Mouse (Mus musculus) fibroblast of lung, adult 2 months (primary cell): ENCODE measurements around the gene Epo.

Source experiments
- DNase-seq: peaks from one replicate; pipeline ENCODE4 v3.0.0-alpha.2; 2011; ENCODE audit warnings: low read depth

The Epo gene

DNA sequence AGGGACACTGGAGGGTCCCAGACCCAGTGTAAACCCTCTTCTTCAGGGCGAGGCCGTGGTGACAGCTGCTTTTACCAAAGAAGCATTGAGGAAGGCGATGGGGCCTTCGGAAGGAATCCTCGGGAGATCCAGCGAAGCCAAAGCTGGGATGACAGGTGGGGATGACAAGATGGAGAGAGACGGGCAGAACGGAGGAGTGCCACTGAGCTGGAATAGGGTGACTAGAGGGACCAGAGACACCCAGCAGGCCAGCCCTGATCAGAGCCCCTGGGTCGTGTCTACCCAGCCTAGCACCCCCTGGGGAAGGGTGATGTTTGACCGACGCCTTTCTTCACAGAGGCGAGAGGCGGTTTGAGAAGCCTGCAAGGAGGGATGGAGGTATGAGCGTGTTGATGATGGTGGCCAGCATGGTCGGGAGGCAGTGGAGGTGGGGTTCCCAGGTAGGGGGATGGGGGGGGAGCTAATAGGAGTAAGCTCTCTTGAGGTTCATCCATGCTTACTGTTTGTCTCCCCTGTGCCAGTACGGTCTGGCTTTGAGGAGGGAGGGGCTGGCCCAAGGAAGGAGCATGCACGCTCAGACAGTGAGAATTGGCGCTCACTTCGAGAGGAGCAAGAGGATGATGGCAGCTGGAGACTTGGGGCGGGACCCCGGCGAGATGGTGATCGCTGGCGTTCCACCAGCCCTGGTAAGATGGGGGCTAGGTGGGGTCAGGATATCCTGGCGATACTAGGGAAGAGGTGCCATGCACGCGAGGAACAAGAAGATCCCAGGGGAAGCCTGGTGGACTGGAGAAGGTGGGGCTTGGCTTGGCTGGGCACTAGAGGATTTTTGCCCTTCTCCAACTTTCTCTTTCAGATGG is 13.1 kb downstream of the Epo start:
- no peak for DNase-seq

DNA sequence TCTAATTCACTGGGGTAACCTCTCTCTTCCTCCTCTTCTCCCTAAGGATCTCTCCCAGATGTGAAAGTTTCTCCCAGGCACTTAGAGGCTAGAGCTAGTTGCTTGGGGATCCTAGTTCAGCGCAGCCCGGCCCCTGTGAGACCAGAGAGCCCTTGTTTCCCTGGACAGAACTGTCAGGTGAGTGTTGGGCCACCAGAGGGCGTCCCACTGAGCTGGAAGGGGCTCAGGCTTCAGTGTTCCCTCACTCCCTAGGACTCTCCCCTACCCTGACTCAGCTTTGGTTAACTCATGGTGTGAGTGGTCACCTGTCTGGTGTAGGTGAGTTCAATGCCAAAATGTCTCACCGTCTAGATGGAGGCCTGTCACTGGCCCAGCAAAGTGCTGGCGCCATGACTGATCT is 14.6 kb downstream of the Epo start, which contains the start of gene Gigyf1:
Gigyf1 (plus strand) TSS at position 113 of the 400 bp plus-strand sequence.
- no peak for DNase-seq

DNA sequence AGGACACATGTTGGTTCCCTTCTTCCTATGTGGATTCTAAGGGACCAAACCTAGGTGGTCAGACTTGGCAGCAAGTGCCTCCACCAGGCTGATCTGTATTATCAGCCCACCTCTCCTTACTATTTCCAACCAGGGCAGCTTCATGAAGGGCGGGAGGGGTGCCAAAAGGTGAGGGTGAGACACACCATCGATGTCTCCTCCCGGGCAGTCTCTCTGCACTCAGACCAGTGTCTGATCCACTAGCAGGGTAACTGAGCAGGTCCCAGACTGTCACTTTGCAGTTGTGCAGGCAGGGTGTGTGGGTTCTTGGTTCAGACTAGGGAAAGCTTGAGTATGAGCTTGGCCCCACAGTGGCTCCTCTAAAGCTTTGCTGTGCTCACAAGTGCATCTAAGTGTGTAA is 18.2 kb downstream of the Epo start:
- no peak for DNase-seq

DNA sequence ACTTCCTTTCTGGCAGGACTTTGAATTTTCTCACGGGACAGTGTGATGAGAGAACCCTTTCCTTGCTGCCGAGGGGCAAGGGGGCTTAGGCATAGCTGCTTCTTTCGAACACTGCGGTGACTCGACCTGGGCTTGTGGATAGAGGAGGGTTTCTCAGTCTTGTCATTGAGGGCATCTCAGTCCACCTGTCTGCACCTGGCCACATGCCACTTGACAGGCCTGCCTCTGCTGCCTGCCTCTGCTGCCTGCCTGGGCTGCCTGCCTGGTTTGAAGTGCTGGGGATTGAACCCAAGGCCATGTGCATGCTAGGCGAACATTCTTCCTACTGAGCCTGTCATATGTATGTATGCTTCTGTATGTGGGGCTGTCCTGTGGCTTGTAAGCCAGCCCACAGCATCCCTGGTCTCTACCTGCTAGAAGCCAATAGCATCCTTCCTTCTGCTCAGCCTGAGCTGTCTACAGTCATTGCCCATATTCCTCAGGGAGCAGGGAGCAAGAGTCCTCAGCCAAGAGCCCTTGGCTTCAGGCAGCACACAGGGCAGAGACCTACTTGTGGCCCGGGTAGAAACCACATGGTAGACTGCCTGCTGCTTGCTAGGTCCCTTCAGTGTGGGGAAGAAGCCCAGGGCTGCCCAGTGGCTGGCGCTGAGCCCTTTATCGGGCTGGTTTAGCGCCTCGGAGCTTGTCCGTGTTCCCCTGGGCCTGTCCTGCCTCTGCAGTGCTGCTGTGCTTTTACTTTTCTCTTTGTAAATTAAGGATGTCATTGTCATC is 18.9 kb downstream of the Epo start:
- DNase-seq = no peak

DNA sequence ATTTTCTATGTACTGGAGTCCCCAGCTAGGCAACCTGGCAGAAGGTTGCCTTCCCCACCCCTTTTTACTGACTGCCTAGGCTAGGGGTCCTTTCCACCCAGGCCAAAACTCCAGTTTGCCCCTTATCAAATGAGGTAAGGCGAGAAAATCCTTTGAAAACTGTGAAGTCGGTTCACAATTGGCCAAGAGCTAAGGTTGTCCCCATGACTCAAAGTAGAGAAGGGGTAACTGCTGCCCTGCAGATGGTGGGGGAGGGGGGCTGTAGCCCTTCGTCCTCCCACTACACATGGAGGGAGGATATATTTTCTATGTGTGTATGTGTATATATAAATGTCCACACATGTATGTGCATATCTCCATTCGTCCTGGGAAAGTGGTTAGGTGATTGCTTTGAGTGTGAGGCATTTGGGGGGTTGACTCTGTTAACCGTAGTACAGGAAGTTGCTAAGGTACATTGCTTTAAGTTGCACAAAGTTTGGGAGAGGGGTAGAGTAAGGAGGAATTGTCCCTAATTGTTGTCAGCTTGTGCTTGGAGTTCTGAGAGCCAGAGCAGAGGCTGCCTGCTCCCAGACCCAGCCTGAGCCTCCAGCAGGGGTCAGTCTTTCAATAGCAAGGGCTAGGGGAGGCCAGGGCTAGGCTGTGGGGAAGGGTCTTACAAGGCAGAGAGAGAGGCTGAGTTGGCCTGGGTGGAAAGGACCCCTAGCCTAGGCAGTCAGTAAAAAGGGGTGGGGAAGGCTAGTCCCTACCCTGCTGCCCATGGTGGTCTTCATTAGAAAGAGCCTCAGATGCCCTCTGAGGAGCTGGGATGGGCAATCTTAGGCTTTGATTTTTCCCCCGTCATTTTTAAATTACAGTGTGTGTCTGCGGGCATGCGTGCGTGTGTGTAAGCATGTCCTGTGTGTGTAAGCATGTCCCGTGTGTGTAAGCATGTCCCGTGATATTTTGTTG is 19.9 kb downstream of the Epo start:
- DNase-seq = no peak

DNA sequence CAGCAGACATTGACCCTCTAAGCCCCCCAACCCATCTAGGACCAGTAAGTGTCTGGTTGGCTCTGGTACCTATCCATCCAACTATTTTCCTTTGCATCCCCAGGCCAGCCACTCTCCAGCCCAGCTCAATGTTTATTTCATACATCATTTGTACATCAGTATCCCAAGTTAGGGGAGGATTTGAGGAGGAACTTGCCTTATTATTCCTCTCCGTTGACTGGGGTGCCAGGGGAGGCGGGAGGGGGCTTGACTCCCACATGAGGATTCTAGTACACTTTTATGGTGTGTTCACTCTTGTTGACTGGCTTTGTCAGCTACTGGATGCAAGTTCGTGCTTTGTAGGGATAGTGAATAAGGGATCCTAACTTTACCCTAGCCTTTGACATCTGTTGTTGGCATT is 21.3 kb downstream of the Epo start:
- DNase-seq = no peak

DNA sequence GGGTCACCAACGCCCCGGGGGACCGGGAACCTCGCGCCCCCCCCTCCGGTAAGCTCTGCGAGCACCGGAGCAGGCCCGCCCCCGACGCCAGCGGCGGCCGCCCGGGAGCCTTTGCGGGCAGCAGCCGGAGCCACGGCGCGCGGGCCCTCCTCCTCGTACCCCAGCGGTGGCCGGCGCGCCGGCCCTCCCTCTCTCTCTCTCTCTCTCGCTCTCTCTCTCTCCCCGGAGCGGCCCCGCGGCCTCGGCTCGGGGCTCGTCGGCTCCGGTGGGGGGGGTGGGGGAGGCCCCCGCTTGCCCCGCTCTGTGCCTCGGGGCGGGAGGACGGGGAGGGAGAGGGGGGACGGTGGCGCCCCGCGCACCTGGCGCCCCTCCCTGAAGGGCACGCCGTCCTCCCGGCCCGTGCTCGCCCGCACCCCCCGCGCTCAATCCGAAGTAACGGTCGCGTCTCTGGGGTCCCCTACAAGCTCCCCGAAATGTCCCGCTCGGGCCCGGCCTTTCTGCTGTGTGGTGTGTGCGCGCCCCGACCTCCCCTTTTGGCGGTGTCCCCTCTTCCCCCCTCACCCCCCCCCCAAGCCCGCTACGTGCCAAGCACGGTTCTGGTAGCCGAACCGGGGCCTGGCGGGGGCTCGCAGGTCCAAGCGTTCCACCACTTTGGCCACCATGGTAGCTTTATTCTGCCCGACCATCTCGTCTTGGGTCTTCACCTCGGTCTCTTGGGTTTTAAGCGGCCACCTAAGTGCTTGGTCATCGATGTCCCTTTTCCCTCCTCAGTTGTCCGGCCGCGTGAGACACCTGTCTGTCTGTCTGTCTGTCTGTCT is 22.3 kb downstream of the Epo start:
- no peak for DNase-seq

DNA sequence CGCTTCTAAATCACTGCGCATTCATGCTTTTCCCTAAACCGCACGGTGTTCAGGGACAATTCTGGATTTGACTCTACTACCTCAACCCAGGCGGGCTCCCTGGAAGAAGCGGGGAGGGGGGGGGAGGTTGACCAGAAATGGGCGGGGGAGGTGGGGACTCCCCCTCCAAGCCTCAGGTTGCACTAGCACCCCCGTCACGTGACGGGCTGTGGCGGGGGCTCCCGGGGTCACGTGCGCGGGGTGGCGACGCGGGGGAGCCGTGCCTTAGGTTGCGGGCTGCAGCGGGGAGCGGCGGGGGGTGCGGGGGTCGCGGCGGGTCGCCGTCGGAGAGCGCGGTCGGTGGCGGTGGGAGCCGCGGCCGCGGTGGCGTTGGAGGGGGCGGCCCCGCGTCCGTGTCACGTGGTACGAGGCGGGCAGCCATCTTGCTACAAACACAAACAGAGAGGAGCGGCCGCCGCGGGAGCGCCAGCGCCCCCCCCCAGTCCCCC is 23.0 kb downstream of the Epo start:
- no peak for DNase-seq

DNA sequence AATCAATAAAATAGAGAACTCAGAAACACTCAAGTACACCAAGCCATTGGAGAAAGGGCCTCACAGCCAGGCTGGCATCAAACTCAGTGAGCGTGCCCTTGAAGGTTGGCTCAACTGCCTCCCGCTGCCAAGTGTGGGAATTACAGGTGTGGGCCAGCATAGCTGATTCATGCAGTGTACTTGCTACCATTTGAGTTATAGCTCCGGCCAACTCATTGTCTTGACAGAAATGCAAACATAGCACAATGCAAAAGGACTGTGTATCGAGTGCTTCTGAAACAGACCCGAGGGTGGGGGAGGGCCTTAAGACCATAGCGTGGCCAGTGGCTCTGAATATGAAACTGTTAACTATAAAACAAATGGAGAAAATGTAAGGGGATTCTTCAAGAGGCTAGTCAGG is 29.0 kb downstream of the Epo start:
- DNase-seq = no peak

DNA sequence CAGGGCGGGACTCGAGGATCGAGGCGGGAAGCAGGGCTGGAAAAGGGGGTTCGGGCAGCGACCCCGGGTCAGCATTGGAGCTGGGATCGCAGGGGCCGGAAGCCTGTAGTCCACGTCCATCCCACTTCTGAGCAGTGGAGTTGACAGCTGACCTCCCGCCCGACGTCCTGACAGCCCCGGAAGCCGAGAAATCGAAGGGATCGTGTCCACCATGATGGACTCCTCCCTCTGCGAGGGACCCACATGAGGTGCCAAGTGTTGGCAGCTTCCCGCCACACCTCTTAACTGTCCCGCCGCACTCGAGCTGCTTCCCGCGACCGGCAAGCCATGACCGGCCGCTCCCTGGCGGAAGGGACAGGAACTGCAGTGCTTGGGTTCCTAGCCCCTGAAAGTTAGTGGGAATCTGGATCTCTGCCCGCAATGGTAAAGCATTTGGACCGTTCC is 30.4 kb downstream of the Epo start:
- DNase-seq = no peak

DNA sequence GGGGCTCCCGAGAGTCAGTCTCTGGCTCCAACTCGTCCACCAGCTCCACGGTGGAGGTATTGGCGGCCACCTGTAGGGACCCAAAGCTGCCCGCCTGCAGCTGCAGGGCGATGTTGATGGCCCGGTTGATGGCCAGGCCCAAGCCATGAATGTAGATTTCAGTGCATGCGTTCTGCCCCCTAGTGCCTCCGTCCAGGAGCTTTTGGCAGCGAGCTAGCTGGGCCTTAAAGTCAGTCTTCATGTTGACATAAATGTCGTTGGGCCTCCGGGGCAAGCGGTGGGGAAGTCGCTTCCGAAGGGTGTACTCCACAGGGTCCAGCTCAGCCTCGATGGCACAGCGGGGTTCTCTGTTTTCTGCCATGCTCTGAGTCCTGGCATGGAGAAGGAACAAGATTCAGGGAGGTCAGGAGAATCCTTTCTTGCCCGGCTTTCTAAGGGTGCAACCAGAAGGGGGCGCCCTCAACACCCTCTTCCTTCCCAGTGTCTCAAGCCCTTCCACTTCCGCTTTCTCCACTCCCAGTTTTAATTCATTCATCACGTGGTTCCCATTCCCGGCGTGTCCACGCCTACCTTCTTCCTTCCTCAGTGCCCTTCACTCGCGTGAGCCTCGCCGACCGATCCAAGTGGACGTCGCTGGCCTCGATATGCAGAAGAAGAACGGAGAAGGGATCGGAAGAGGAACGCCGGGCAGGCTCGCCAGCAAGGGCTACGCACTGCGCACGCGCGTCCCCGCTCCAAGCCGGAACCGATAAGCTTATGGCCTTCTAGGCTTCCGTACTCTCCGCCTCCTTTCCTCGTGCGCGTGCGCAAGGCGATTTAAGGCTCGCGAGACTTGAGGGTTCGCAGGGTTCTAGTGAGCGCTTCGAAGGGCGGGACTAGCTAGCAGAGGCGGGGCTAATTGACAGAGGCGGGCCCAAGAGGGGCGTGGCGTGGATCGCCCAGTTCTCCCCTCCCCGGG is 31.1 kb downstream of the Epo start, which contains the start of gene Pop7:
Pop7 (minus strand) TSS at position 810 of the 958 bp plus-strand sequence.
- peak; percentile 98 for DNase-seq

DNA sequence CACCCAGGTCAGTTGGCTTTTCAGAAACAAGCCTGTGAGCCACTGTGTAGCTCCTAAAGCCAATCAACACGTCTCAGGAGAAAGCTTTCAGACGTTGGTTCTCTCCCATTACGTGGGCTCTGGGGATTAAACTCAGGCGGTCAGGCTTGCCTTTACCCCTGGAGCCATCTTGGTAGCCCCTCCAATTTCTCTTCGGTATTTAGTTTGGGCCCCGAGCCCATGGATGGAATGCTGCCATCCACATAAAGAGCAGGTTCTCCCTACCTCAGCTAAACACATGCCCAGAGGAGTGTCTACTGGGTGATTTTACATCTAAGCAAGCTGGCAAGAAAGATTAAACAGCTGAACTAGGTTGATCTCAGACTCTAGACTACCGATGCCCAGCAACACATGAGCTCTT is 32.9 kb downstream of the Epo start:
- DNase-seq = no peak

DNA sequence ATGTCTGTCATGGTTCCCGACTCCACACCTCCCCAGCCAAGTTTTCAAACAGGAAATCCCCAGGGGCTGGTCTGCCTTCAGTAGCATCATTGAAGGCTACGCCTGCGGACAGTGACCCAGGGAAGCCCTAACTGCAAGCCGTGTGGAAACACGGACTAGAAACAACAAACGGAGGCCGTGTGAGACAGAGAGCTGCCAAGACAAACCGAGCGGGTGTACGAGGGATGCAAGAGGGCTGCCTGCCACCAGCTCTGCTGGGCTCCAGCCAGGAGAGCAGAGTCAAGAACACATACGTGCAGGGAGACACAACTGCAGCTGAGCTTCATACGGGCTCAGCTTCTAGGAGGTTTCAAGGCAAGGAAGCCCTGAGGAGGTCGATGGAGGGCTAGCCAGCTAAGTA is 39.2 kb downstream of the Epo start:
- DNase-seq = no peak

DNA sequence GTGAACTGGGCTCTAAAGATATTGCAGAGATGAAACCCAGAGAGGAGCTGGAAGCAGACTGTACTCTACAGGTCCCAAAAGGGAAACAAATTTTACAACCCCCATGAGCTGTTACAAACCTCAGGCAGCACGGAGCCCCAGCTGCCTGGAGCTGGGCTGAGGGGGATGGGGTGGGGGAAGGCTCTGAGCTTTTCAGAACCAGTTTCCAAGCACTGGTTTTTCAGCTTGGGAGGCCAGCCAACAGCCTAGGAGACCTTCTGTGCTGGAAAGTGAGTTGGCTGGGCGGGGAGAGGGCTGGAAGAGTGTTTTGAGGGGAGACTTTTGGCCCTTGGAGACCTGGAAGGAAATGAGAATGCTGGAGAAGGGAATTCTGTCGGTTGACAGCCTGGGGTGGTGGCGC is 41.5 kb downstream of the Epo start:
- DNase-seq = no peak

DNA sequence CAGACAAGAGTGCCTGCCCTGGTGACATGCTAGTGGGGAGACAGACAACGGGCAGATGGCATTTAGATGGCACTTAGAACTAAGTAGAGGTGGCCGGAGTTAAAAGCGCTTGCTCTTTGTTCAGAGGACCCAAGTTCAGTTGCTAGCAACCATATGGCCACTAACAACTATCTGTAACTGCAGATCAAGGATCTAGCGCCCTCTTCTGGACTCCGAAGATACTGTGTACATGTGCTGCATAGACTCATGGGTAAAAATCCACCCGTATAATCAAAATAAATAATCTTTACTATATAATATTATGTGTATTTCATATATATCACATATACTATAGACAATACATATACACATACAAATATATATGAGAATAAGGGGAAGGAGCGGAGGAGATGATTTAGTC is 45.4 kb downstream of the Epo start:
- DNase-seq = no peak

DNA sequence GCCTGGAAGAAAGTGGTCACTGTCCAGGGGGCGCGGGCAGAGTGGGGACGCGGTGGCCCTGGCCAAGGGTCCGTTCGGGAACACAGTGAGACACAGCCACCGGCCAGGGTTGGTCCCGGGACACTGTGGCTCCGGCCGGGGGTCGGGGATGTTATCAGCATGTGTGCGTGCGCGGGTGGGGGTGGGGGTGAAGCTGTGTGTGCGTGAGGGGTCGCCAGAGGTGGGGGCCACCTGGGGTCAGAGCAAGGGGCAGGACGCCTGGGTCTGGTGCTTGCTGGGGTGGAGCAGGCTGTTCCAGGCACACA is 47.2 kb downstream of the Epo start:
- DNase-seq = no peak

DNA sequence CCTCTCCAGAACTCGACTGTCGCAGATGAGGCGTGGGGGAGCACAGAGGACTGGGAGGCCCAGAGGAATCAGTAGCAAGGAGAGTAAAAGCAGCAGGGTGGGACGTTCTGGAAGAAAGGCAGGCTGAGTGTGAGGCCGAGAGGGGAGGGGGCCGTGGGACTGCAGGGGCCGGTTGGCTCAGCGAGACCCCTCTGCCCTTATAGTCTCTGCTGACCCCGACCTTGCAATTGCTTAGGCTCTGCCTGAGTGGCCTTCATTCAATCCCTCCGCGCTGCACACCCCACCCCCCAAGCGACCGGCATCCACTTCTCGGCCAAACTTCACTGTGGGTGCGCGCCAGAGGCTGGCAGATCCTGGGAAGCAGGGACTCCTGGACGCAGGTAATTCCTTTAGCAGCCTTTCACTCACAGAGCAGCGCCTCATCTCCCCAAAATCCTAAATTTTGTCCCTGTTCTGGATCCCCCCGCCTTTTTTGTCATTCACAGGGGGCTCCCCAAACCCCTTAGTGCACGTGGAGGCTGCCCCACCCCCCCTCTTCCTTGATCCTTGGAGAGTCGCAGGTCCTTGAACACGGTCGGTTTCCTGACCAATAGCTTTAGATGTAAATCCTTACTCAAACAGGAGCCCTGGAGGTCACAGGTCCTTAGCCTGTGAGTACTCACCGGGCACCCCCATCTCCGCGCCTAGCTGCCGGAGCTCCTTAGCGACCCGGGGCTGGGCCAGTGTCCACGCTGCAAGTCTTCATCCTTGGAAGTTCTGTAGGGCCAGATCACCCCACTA is 47.8 kb downstream of the Epo start:
- DNase-seq = no peak

DNA sequence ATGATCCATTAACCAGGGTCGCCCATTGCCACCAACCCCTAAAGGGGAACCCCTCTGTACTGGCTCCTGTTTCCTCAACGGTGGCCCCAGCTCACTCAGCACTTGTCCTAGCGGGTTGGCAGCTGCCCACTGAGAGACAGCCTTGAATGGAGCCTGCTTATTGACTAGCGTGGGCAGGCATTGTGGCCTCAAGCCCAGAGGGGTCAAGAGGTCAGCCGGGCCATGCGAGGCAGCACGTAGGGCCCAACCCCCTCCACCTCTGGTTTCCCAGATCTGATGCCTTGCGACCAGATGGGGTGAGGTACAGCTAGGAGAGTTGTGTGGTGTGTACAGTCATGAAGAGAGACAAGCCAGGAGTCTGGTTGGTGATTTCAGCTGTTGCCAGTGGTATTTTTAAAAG is 51.1 kb downstream of the Epo start:
- peak; percentile 25 for DNase-seq

DNA sequence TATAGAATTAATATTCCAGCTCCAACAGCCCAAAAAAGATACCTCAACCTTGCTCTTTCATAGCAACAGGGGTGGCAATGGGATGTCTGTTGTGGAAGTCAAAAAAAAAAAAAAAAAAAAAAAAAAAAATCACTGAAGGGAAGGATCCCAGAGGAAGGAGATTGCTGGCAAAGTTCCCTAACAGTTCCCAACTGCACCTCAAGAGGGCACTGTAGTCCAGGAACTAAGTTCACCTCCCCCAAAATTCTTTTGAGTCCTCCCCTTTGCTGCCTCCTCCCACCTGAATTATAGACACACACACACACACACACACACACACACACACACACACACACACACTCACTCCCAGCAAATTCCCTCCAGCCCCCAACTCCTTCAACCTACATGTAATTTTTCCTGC is 51.9 kb downstream of the Epo start:
- DNase-seq = peak; percentile 87
